Mouse (Mus musculus): Measurements from ENCODE around the gene Nrm. TPM values are rescaled to one million over a fixed set of nuclear protein-coding genes. Genes with fewer than 3 reads are reported as not detected.

Nrm gene
- polyA plus RNA-seq, 1 experiment = 201 TPM

DNA sequence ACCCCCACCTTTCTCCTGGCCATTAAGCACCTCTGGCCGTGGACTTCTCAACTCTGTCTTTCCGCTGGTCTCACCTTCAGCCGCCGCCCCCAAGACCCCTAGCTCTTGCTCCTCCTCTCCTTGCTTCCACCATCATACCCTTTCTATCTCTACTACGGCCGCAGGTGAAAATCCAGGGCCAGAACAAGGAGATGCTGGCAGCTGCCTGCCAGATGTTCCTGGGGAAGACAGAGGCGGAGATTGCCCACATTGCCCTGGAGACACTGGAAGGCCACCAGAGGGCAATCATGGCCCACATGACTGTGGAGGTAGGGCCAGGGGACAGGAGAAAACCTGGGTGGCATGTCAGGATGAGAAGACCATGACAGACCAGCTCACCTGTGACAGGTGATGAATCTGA is 36.7 kb upstream of the Nrm start:
- Histone ChIP-seq H3K36me3 (ENCODE audit: control insufficient read depth, insufficient read depth, low read length) (no peaks in the 10 kb centered on the region), H3K27me3 (ENCODE audit: control insufficient read depth, insufficient read depth, low read length) (no peaks in the 10 kb centered on the region), H3K27ac (ENCODE audit: control insufficient read depth, insufficient read depth, low read depth, low read length) (no peak overlapping the region), H3K4me1 (ENCODE audit: control insufficient read depth, insufficient read depth, low read length) (peaks cover 26% of the 10 kb centered on the region), H3K4me3 (ENCODE audit: control insufficient read depth, low read depth, low read length) (no peak overlapping the region)
- TF ChIP-seq CTCF (IDR thresholded peaks at IDR 0.05; ENCODE audit: control insufficient read depth, insufficient read depth, insufficient replicate concordance, low read depth, low read length) (no peak), POLR2A (IDR thresholded peaks at IDR 0.05; ENCODE audit: control insufficient read depth, low read depth, low read length) (no peak)

DNA sequence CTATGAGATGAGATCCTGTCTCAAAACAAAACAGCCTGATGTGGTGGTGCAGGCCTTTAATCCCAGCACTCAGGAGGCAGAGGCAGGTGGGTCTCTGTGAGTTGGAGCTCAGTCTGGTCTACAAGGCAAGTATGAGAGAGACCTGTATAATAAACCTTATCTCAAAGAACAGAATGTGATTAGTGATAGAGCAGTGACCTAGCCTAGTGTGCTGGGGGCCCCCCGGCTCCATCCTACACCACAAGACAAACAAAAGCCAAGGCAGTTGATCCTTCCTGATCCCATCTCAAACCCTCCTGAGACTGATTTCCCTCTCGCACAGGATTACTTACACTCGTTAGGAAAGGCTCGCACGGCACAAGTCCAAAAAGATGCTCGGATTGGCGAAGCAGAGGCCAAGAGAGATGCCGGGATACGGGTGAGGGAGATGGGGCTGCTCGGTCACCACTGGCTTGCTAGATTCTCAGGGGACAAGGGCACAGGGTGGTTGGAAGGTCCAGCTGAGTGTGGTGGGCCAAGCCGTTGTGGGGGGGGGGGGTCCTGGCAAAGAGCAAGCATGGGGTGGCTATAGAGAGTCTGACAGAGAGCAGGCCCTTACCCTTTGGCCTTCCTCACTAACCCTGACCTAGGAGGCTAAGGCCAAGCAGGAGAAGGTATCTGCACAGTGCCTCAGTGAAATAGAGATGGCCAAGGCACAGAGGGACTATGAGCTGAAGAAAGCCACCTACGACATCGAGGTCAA is 35.8 kb upstream of the Nrm start:
- peaks cover 26% of the 10 kb centered on the region for H3K4me1 ChIP-seq (ENCODE audit: control insufficient read depth, insufficient read depth, low read length)
- no peak overlapping the region for H3K4me3 ChIP-seq (ENCODE audit: control insufficient read depth, low read depth, low read length)
- no peak overlapping the region for H3K27ac ChIP-seq (ENCODE audit: control insufficient read depth, insufficient read depth, low read depth, low read length)
- no peaks in the 10 kb centered on the region for H3K36me3 ChIP-seq (ENCODE audit: control insufficient read depth, insufficient read depth, low read length)
- H3K27me3 ChIP-seq (ENCODE audit: control insufficient read depth, insufficient read depth, low read length) = no peaks in the 10 kb centered on the region
- TF ChIP-seq CTCF (IDR thresholded peaks at IDR 0.05; ENCODE audit: control insufficient read depth, insufficient read depth, insufficient replicate concordance, low read depth, low read length) = no peak
- TF ChIP-seq POLR2A (IDR thresholded peaks at IDR 0.05; ENCODE audit: control insufficient read depth, low read depth, low read length) = no peak

- H3K27me3 ChIP-seq (ENCODE audit: control insufficient read depth, insufficient read depth, low read length) = no peaks in the 10 kb centered on the region
- no peaks in the 10 kb centered on the region for H3K36me3 ChIP-seq (ENCODE audit: control insufficient read depth, insufficient read depth, low read length)
- H3K27ac ChIP-seq (ENCODE audit: control insufficient read depth, insufficient read depth, low read depth, low read length) = no peak overlapping the region
- no peak overlapping the region for H3K4me3 ChIP-seq (ENCODE audit: control insufficient read depth, low read depth, low read length)
- H3K4me1 ChIP-seq (ENCODE audit: control insufficient read depth, insufficient read depth, low read length) = no peaks in the 10 kb centered on the region; the same call in 1 of the 2 replicates
- TF ChIP-seq CTCF (IDR thresholded peaks at IDR 0.05; ENCODE audit: control insufficient read depth, insufficient read depth, insufficient replicate concordance, low read depth, low read length) = peak; percentile 81; the same call in 1 of the 2 replicates
- no peak for TF ChIP-seq POLR2A (IDR thresholded peaks at IDR 0.05; ENCODE audit: control insufficient read depth, low read depth, low read length)
Observed at GRCm38 (mm10) chr17:35829737-35830136, 31.4 kb upstream of the Nrm start.

DNA sequence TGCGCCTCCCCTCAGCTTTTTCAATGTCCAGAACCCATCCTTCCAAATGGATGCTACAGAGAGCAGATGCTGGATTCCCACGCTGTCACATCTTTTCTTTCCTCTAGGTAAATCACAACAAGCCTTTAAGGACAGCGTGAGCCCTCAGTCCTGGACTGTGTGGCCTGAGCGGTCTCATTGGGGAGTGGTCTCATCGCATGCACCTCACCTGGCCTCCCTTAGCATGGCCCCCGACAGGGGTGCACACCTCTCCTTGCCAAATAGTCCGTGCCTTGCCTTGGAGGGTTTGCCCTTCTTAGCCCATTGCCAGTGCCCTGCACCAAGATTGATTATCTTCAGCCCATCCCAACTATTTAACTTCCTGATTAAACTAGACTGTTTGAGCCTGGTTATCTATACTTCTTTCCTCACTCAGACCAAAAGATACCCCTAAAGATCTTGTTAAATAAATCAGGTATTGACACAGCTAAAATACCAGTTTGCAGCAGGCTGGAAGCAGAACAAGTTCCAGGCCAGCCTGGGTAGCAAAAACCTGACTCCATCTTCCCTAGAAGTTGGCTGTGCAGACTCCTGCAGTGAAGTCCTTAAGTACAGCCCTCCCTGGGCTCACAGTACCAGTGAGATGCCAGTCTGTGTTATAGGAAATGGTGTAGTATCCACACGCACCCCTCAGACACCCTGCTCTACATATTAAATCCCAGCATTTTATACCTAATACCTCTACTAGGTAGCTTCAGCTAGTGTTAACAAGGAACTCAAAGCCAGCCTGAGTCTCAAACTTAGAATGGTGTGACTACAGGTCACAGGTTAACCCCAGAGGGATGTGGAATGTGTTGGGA is 28.5 kb upstream of the Nrm start:
- no peak for TF ChIP-seq POLR2A (IDR thresholded peaks at IDR 0.05; ENCODE audit: control insufficient read depth, low read depth, low read length)
- TF ChIP-seq CTCF (IDR thresholded peaks at IDR 0.05; ENCODE audit: control insufficient read depth, insufficient read depth, insufficient replicate concordance, low read depth, low read length) = no peak
- Histone ChIP-seq H3K4me1 (ENCODE audit: control insufficient read depth, insufficient read depth, low read length) (peaks cover 9% of the 10 kb centered on the region), H3K27me3 (ENCODE audit: control insufficient read depth, insufficient read depth, low read length) (no peaks in the 10 kb centered on the region), H3K4me3 (ENCODE audit: control insufficient read depth, low read depth, low read length) (no peak overlapping the region), H3K36me3 (ENCODE audit: control insufficient read depth, insufficient read depth, low read length) (no peaks in the 10 kb centered on the region), H3K27ac (ENCODE audit: control insufficient read depth, insufficient read depth, low read depth, low read length) (no peak overlapping the region)

DNA sequence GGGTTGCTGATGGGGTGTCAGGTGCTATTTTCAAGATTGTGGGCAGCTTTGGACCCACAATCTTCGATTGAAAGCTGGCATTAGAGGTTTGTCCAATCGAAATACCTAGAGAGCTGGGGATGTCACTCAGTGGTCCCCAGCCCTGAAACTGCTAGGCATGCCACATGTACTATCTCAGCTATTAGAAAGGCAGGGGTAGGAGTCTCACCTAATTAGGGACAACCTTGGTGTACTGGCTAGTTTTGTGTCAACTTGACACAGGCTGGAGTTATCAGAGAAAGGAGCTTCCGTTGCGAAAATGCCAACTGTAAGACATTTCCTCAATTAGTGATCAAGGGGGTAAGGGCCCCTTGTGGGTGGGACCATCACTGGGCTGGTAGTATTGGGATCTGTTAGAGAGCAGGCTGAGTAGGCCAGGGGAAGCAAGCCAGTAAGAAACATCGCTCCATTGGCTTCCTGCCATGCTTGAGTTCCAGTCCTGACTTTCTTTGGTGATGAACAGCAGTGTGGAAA is 27.8 kb upstream of the Nrm start:
- H3K36me3 ChIP-seq (ENCODE audit: control insufficient read depth, insufficient read depth, low read length) = no peaks in the 10 kb centered on the region
- no peaks in the 10 kb centered on the region for H3K27me3 ChIP-seq (ENCODE audit: control insufficient read depth, insufficient read depth, low read length)
- no peak overlapping the region for H3K4me3 ChIP-seq (ENCODE audit: control insufficient read depth, low read depth, low read length)
- H3K27ac ChIP-seq (ENCODE audit: control insufficient read depth, insufficient read depth, low read depth, low read length) = no peak overlapping the region
- H3K4me1 ChIP-seq (ENCODE audit: control insufficient read depth, insufficient read depth, low read length) = peaks cover 13% of the 10 kb centered on the region
- no peak for TF ChIP-seq POLR2A (IDR thresholded peaks at IDR 0.05; ENCODE audit: control insufficient read depth, low read depth, low read length)
- no peak for TF ChIP-seq CTCF (IDR thresholded peaks at IDR 0.05; ENCODE audit: control insufficient read depth, insufficient read depth, insufficient replicate concordance, low read depth, low read length)

- Histone ChIP-seq H3K36me3 (ENCODE audit: control insufficient read depth, insufficient read depth, low read length) (no peaks in the 10 kb centered on the region), H3K4me3 (ENCODE audit: control insufficient read depth, low read depth, low read length) (no peak overlapping the region), H3K27ac (ENCODE audit: control insufficient read depth, insufficient read depth, low read depth, low read length) (no peak overlapping the region), H3K27me3 (ENCODE audit: control insufficient read depth, insufficient read depth, low read length) (no peaks in the 10 kb centered on the region), H3K4me1 (ENCODE audit: control insufficient read depth, insufficient read depth, low read length) (peaks cover 15% of the 10 kb centered on the region)
- TF ChIP-seq CTCF (IDR thresholded peaks at IDR 0.05; ENCODE audit: control insufficient read depth, insufficient read depth, insufficient replicate concordance, low read depth, low read length) (no peak), POLR2A (IDR thresholded peaks at IDR 0.05; ENCODE audit: control insufficient read depth, low read depth, low read length) (no peak)
Observed at GRCm38 (mm10) chr17:35833894-35834293, 27.2 kb upstream of the Nrm start.

All from testis, adult 2 months (tissue).